Mouse (Mus musculus) stomach, postnatal 0 days (tissue): ENCODE results near the gene Cst13.

ENCODE experiments used
- CTCF ChIP-seq: IDR thresholded peaks from 2 replicates; pipeline ENCODE4 v1.5.1; 2016; ENCODE audit warnings: antibody characterized with exemption, low read depth, mild to moderate bottlenecking, moderate library complexity
- EP300 ChIP-seq: optimal IDR thresholded peaks from 2 replicates; pipeline ENCODE3; 2016; ENCODE audit warnings: antibody characterized with exemption

DNA sequence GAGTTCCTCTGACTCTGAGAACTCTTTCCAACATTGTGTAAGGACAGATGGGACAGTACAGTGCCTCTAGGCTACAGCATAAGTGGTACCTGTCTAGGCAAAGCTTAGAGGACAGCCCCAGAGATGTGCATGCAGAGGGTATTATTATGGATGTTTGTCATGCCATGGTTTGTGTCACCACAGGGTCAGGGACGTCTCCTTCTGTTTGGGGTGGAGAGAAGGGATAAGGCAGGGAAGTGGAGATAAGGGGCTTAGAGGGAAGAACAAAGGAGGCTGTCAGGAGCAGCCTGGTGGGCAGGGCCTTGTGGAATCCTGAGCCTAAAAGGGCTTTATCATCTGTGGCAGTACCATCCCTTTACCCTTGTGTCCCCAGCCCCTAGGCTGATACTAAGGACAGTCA is 38.2 kb upstream of the Cst13 start, which contains the start of gene 8030411F24Rik:
- TF ChIP-seq CTCF: no peak
- no peak for TF ChIP-seq EP300
